Mouse (Mus musculus) naive thymus-derived CD4-positive, alpha-beta T cell, adult 2 months (primary cell): Measurements from ENCODE around the gene Slfn2.
A peak's percentile ranks its signal among the peaks of the same experiment; 100 is the strongest.

Experiments
- DNase-seq: peaks from one replicate; pipeline ENCODE4 v3.0.0-alpha.2; 2011; ENCODE audit warnings: low read depth

The Slfn2 gene

DNA sequence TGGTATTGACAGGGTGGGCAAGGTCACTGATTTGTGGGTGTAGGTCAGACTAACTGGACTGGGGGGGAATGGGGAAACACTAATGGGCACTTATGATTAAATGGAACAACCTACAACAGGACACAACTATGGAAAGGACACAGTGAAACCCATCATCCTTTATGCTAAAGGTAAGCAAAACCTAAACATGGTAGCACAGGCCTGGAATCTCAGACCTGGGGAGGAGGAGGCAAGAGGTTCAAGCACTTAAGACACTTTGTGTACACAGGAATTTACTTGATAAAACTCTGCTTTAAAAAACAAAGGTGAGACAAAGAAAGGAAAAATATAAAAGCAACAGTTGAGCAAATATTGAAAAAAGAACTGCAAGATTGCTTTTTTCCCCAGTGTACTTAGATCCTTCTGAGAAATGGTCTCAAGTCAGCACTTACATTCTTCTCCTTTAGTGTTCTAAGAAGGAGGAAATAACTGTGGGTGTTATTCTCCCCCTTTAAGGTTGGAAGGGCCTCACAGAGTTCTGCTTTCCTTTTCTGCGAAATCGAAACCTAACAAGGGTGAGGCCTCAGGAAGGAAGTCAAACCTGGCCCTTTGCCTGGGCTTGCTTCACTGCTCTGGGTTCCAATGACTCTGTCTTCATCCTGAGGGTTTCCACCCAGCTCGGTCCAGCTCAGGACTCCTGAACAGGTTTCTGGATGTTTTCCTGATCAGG is 13.0 kb downstream of the Slfn2 start:
- DNase-seq = peak; percentile 91

DNA sequence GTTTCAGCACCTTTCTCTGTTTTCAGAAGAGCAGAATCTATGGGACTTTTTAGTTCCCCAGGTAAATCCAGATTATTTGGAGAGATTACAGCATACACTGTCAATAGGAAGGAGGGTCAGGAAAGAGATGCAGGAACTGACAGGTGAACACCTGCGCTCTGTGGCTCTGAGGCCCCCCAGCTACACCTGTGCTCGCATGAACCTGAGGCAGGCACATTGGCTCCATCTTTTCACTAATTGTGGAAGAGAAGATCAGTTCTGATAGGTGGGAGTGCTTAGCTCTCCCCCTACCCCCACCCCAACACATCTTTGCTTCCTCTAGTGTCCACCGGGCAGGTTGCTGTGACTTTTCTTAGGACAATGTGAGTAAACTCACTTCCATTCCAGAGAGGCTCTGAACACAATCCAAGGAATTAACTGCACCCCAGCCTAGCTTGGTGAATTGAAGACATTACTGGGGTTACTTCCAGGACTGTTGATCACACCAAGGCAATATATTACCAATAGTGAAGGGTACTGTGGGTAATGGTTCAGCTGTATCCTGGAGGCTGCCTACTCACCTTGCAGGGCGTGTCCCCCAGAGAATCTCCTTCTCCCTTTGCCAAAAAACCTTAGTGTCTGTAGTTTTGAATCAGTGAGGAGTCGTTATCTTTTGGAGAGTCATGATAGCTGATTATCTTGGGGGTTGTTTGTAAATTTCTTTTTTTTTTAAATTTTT is 13.7 kb downstream of the Slfn2 start:
- peak; percentile 69 for DNase-seq

GRCm38 (mm10) chr11:83079487-83080199 is 14.7 kb downstream of the Slfn2 start:
- DNase-seq = peak; percentile 91

- no peak for DNase-seq
Observed at GRCm38 (mm10) chr11:83082741-83083473, 18.0 kb downstream of the Slfn2 start.

DNA sequence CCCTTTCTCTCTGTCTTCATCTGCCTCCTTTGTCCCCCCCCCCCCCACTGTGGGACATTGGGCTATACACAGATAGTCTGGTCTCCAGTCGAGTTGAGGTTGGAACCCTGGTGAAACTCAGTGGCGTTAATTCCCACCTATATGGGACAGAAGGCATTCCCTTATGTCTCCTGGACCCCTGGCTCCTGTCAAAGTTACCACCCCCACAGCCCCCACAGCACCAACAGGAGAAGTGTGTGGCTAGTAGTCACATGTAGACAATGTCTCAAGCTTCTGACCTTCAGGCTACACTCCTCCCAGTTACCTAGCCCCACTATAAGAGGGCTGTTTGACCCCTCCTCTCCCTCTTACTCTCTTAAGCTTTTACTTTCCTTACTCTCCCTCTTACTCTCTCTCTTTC is 19.2 kb downstream of the Slfn2 start:
- DNase-seq = peak; percentile 3

DNA sequence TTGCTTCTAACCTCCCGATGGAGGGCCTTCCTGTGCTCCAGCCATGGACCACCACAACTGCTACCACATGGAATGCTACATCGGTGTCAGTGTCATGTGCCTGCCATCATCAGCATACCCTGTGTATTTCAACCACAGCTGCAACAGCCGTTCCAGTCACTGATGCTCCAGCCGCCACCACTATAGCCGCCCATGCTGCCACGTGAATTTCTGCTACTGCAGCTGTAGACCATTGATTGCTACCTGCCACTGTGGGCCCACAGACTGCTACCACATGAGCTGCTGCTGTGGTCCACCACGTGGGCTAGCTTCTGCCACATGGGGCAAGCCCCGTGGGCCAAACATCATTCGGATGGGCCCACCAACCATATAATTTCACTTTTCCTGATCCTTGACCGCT is 19.8 kb downstream of the Slfn2 start:
- peak; percentile 8 for DNase-seq

GRCm38 (mm10) chr11:83115138-83115537 is 50.2 kb downstream of the Slfn2 start:
- peak; percentile 88 for DNase-seq

- peak; percentile 81 for DNase-seq
Observed at GRCm38 (mm10) chr11:83116597-83117227, 51.8 kb downstream of the Slfn2 start, which contains the start of gene Slfn1. Gene Slfn1, plus strand, starts transcription at chr11:83116849.

GRCm38 (mm10) chr11:83118056-83118455 is 53.1 kb downstream of the Slfn2 start:
- peak; percentile 72 for DNase-seq
